Mouse (Mus musculus): ENCODE data around the gene Gm21981.

Gm21981 gene

DNA sequence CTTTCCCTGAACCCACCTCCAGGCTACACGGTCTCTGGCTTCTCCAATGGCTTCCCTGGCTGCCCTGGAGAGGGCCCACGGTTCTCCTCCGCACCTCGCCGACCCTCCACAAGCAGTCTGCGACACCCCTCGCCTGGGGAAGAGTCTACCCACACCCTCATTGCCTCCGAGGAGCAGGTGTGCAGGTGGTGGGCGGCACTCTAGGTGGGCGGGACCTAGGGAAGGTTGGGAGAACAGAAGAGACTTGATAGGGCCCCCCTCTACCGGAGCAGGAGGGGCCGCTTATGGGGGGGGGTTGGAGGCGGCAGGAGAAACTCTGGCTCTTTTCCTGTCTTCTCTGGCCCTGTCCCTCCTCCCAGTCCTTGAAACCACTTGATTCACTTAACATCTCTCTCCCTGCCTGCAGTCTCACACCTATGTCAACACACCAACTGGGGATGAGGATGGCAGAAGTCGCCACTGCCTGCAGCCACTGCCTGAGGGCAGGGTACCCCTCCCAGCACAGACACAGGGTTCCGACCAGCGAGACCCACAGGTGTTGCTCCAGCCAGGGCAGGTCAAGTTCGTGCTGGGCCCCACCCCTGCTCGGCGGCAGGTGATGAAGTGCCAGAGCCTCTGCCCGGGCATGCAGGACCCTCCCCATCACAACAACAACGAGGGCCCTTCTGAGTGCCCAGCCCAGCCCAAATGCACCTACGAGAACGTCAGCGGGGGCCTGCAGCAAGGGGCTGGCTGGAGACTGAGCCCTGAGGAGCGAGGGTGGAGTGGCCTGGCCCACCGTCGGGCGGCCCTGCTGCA is 8.5 kb upstream of the Gm21981 start:
- no peak for DNase-seq (ENCODE audit: low read depth)

DNA sequence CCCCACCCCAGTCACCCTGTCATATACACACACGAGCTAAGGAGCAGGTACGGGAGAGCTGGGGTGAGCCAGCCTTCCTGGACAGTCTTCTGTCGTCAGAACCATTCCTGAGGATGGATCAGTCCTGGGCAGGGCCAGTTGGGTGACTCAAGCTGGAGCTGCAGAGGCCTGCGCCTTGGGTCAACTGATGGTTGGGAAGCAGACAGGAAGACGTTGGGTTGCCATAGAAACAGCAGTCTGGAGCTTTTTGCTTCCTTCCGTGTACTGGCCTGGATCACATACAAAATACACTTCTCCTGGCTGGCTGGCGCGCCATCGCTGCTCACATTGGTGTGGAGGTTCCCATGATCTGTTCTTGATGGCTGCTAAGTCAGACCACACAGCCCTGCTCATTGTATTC is 7.5 kb upstream of the Gm21981 start:
- DNase-seq (ENCODE audit: low read depth): no peak

DNA sequence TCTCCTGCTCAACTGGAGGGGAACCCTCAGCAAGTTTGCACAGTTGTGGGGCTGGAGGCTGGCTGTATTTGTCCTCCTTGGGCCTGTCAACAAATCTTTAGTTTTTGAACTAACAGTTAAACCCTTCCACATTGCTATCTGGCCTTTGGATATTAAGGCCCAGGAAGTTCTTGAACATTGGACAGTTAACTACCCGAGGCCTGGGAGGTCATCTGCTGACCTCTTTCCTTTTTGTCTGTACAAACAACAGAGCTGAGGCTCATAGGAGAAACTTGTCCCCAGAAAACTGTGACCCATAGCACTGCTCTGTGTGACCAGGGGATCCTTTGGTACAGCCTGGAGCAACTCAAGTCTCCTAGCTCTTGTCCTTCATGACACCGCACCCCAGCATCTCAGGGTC is 4.8 kb upstream of the Gm21981 start:
- DNase-seq (ENCODE audit: low read depth): no peak

DNA sequence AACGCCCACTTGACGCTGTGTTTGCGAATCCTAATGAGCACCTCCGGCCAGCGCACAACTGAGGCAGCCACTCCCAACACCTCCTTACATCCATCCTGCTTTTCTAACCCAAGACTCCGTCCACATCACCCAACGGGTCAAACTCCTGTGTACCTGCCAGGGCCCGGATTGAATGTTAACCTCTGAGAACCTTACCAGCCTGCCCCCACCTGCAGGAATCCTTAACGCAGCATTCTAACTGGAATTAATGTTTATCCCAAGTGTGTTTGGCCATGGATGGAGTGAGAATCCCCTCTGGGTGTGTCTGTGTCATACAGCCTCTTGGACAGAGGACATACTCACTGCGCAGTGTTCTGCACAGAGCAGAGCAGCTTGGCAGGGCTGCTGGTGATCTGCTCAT is 3.9 kb upstream of the Gm21981 start:
- no peak for DNase-seq (ENCODE audit: low read depth)

DNA sequence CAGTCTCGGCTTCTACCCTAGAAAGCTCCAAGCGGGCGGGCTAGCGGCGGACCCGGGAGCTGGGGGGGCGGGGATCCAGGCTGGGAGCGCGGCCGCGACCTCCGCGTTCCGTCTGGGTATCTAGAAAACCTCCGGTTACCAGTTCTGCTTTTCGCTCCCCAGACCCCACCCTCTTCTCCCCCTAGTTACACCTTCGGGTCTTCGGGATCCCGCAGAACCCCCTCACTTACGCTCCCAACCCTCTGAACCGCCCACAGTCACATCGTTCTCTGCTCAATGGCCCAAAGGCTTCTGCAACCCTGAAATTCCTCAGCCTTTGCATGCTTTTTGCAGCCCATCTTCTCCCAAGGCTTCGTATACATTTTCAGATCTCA is 1.1 kb upstream of the Gm21981 start:
- DNase-seq (ENCODE audit: low read depth): no peak

DNA sequence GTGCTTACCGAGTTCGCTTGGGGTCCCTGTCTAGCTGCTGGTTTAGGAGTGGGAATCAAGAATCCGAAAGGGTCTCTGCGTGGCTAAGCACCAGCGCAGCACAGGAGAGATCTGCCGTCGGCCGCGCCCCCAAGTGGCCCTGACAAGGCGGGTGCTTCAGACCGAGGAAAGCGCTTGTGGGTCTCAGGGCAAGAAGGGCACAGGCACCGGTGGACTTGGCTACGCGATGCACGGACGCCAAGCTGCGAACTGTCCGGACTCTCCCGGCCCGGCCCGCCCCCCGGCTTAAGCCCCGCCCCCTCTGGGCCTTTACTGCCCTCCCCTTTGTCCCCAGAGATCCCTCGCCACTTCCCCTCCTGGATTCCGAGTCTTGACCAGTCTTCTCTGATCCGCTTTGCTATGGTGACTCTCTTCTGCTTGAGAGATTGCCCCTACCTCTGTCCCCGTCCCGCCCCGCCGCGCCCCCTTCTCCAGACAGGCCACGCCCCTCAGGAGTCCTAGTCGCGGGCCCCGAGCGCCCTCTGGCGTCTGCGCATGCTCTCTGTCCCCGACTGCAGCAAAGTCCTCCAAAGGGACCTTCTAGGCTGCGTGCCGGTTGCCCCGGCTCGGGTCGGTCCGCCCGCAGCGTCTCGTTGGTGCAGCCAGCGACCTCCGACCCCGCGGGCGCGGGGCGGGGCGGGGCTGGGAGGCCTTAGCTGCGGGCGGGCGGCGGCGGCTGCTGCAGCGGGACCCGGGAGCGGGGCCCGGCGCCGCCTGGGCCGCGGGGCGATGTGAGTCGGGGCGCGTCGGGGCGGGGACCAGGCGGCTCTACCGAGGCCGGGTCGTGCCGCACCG is 465 bp upstream of the Gm21981 start, which contains the start of gene Prickle4:
TSS of gene Prickle4 (minus strand) at position 234 of the 834 bp plus-strand sequence.
- DNase-seq (ENCODE audit: low read depth): peak; percentile 92

DNA sequence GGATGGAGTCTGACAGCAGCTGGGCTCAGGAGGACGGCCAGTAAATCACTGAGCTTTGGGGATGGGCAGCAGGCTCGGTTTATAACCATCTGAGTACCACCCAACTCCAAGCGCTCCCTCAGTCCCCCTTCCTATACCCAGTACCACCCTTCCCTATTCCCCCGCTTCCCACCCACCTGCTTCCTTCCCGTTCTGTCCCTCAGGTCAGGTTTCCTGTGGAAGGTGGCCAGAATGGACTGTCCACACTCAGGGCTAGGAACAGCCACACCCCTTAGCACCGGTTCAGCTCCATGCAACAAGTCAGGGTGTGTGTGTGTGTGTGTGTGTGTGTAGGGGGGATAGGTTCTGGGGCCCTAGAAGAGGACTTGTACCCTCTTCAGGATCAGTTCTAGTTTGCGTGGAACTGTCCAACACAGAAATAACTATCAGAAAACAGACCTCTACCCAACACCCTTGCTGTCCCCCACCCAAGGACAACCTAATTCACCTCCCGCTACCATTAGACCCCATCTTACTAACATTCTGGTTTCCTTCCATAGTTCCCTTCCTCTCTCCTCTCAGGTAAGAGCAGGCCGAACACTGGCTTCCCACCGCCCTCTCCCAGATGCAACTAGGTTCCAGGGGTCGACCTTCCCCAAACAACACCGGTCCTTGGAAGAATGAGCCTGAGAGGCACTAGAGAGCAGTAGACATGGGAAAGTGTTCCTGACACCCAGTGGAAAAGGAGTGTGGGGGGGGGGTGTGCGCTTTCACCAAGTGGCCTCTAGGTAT is 399 bp downstream of the Gm21981 start:
- no peak for DNase-seq (ENCODE audit: low read depth)

DNA sequence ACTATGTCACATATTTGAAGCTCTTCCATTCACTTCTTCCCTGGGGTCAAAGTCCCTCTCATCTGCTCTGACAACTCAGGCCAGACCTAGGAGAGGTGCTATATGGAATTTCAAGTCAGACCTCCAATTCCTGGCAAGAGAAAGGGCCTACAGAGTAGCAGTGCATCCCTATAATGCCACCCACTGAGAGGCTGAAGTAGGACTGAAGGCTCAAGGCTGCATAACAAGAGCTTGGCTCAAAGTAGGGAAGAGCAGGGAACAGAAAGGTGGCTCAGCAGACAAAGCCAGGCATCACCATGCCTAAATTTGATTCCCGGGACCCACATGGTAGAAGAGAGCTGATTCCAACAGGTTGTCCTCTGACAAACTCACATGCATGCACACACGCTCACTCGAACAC is 2.6 kb downstream of the Gm21981 start:
- no peak for DNase-seq (ENCODE audit: low read depth)

DNA sequence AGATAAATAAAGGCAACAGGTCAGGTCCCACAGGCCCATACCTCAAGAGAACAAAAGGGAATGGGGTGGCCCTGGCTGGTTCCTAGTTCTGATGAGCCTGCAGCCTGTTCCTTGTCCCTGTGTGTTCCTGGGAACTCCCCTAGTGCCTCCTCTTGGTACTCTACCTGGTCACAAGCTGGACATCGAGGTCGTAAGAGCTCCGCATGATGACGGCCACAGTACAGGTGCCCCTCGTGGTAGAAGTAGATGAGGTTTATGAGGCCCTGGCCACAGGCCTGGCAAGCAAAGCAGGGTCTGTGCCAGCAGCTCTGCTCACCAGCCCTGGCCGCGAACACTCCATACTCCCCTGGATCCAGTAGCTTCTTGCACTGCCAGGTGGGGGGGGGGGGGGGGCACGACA is 4.4 kb downstream of the Gm21981 start:
- no peak for DNase-seq (ENCODE audit: low read depth)

DNA sequence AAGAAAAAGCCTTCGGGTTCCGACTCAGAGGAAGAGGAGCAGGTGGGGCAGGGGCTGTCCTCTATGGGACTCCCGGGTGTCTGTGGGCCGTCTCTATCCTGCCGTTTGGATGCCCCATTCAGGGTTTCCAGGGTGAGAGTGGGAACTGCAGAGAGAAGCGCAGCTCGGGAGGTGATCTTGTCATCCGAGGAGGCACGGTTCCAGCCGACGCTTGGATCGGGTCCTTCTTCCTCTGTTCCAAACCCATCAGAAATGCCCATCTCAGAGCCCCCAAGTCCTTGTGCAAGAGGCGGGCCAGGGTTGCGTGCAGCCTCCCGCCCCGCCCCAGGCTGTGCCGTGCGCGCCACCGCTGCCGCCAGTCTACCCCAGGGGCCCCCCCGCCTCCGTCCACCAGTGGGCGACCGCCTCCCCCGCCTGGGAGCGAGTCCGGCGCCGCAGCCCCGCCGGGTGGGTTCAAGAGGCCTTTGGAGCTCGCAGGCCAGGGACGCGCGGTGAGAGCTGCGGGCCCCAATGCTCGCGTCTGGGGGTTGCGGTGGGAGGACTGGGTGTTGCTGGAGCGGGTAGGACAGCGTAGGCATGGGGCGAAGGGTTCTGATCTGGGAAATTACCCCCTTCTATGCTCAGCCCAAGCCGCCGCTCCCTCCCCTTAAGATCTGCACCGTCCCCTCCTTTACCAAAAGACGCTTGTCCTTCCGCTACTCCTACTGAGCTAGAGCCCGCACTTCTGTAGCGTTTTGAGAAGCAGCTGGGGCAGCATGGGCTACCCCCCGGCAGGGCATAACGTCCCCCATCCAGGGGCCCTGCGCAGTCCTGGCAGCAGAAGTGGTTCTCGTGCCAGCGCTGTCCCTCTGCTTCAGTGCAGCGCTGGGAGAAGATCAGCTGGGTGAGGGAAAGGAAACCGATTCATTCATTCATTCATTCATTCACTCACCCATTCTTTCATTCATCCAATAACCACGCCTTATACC is 5.4 kb downstream of the Gm21981 start, which contains the start of gene Frs3:
TSS of gene Frs3 (plus strand) at position 423 of the 968 bp plus-strand sequence.
- peak; percentile 46 for DNase-seq (ENCODE audit: low read depth)

DNA sequence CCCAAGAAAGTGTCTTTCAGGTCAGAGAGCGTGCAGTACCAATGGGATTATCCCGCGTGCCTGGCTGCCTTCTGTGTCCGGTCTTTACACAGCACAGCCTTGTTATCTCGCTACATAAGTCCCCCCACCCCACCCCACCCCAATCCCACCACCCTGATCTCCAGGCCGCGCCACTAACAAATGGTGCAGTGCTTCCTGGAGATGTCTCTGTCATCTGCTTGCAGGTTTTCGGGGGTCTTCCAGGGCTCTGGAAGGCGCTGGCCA is 6.0 kb downstream of the Gm21981 start, which contains the start of gene Tomm6:
TSS of gene Tomm6 (minus strand) at position 43 of the 264 bp plus-strand sequence.
- no peak for DNase-seq (ENCODE audit: low read depth)

DNA sequence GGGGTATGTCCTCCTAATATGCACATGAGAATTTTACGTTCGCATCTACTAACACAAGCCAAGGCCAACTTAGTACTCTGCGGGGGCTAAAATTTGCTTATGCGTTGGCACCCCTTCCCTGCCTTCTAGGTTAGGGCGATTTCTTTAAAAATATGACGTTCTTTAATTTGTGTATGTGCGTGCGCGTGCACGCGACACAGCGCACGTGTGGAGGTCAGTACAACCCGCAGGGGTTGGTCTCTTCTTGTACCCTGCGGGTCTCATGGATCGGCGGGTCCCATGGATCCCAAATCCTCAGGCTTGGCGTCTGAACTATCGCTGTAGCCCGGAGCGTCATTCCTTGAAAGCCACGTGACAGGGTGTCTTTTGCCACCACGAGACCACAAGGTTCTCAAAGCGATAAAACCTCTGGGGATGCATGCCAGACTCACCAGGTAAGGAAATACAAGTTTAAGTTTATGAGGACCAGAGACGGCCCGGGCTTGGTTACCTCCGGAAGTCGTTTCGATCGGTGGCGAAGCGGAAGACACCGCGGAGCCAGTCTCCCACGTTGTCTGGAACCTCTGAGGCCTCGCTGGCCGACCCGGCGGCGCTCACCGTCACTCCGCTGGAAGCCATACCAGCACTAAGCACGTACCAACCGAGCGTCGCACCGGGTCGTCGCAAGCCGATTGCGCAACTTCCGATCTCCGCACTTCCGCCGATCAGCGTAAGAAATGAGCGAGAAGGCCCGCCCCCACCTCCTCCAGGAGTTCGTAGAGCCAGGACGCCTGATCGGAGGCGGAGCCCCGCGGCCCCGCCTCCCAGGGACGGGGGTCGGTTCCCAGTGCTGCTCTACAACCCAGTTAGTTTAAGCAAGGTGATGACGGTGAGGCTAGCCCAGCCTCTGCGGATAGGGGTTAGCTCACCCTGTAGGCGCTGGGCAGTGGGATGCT is 6.6 kb downstream of the Gm21981 start:
- DNase-seq (ENCODE audit: low read depth): peak; percentile 96

DNA sequence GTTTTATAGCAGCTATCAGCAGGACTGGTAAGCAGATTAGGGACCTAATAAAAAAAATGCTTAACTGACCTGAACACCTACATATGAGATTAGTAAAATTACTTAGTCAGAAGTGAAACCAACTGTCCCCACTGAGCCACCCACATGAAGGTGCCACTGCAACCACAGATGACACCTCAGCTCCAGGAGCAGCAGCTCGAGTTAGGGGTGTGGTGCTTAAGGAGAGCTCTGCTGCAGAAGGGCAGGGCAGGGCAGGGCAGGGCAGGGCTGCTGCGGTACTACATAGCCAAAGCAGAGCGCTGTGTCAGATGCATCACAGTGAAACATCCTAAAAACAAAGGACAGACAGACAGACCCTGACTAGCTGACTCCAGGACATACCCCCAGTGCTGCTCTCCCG is 11.4 kb downstream of the Gm21981 start:
- no peak for DNase-seq (ENCODE audit: low read depth)

DNA sequence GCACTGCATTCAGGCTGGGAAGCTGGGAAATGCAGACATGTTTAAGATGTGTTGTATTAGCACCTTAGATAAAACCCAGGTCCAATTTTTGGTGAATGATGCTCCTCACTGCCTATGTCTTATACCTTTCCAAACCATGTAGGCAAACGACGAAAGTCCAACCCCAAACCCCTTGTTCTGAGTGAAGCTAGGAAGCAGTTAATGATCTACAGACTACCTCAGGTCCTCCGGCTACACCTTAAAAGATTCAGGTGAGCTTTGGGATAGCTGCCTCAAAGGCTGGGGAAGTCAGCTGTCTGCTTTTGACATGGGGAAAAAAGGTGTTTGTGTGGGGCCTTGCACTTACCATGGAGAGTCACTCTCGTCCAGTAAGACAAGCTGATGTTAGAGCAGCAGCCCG is 15.6 kb downstream of the Gm21981 start:
- no peak for DNase-seq (ENCODE audit: low read depth)

DNA sequence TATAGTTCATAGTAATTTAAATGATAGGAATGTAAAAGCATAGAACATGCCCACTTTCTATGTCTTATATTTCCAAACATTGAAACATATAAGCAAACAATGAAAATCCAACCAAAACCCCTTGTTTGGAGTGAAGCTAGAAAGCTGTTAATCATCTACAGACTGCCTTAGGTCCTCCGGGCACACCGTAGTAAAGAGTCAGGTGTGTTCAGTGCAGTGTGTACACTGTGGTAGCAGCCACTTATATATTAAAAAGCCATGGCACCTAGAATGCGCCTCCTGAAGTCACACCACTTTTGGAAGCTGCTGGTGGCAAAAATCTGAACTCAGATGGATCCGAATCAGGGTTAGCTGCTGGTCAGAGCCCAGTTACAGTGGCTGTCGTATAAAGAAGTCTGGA is 16.0 kb downstream of the Gm21981 start:
- DNase-seq (ENCODE audit: low read depth): no peak

DNA sequence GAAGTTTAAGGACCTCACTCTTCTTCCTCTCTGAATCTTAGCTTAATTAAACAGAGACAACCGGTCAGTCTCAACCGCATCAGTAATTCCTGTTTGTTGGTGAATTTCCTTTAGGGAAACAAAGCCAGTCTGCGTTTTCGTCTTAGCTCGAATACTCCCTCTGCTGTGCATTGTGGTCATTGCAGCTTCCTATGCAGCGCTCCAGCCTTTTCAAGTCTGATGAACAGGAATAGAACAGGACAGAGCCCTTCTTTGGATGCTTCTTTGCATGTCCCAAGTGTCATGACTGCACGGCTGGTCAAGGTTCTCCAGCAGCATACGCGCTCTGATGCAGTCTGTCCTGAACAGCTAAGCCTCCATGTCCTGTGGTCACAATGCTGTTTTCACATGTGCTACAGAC is 17.7 kb downstream of the Gm21981 start:
- DNase-seq (ENCODE audit: low read depth): peak; percentile 65

DNA sequence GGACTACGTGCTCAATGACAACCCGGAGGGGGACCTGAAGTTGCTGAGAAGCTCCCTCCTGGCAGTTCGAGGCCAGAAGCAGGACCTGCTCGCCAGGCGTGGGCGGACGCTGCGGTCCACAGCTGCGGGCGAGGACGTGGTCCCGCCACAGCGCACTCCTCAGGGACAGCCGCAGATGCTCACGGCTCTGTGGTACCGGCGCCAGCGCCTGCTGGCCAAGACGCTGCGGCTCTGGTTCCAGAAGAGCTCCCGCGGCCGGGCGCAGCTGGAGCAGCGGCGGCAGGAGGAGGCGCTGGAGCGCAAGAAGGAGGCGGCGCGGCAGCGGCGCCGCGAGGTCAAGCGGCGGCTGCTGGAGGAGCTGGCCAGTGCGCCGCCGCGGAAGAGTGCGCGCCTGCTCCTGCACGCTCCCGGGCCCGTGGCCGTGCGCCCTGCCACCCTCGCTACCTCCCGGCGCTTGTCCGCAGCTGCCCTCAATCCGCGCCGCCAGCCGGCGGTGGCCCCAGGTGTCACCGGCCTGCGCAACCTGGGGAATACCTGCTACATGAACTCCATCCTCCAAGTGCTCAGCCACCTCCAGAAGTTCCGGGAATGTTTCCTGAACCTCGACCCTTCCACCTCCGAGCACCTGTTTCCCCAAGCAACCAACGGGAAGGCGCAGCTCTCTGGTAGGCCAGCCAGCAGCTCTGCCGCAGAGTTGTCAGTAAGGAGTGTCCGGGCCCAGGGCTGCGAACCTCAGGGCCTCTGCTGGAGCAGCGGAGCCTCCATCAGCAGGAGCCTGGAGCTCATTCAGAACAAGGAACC is 21.7 kb downstream of the Gm21981 start:
- no peak for DNase-seq (ENCODE audit: low read depth)

DNA sequence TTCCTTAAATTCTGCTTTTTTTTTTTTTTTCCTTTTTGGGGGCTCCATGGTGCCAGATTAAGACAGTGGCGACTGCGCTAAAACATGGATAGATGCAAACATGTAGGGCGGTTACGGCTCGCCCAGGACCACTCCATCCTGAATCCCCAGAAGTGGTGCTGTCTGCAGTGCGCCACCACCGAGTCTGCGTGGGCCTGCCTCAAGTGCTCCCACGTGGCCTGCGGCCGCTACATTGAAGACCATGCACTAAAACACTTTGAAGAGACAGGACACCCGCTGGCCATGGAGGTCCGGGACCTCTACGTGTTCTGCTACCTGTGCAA is 22.3 kb downstream of the Gm21981 start:
- DNase-seq (ENCODE audit: low read depth): no peak

DNA sequence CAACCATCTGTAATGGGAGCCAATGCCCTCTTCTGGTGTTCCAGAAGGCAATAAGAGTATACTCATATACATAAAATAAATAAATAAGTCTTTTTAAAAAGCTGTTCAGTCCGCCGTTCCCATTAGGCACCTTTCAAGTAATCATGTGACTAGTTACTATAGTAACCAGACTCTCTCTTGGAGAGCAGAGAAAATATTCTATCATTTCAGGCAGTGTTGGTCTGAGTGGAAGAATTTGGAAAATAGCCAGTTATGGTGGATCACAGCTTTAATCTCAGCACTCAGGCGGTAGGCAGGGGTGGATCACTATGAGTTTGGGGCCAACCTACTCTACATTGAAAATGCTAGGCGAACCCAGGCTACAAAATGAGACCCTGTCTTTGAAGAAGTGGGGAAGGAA is 25.1 kb downstream of the Gm21981 start:
- no peak for DNase-seq (ENCODE audit: low read depth)

DNA sequence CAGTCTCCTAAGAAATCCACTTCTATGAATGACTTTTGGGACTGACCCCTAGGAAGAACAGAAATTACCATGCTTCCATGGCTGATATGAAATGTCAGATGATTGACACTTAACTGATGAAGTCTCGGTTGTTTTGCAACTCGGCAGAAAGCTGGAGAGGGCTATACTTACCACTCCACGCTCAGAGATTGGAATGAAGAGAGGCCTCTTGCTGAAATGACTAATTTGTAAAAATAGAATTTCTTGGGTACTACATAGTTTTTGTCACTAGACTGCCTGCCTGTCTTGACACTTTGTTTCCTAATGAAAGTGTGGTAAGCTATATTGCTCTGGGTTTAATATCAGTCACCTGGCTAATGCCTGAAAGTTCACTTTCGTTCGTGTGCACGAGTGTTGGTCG is 29.8 kb downstream of the Gm21981 start:
- no peak for DNase-seq (ENCODE audit: low read depth)
